Mouse (Mus musculus) kidney, adult 2 months (tissue): ENCODE measurements around the gene Cd80.
"Not testable (repeated sequence)": the region's sequence is repeated elsewhere in the genome, so short reads cannot be mapped to it uniquely, and the experiment has no call there.

ENCODE experiments used
- CTCF ChIP-seq: fragments of 200-500 bp; conservative IDR thresholded peaks from 2 replicates; pipeline ENCODE4 v1.5.1; 2011; ENCODE audit warnings: low read depth, mild to moderate bottlenecking, control low read depth, low read length, moderate library complexity, mixed read lengths; ENCODE audit not compliant: insufficient read depth, insufficient read length
- POLR2A ChIP-seq: fragments of 200-500 bp; IDR thresholded peaks from one replicate; pipeline ENCODE4 v1.6.1; 2011; ENCODE audit warnings: low read depth, low read length, control low read depth

- not testable (repeated sequence) for TF ChIP-seq CTCF, POLR2A
Observed at GRCm38 (mm10) chr16:38446141-38446540, 9.2 kb upstream of the Cd80 start.
